Mouse (Mus musculus) limb, embryonic 15.5 days (tissue): ENCODE measurements around the gene Tnfsf12. TPM values are rescaled to one million over a fixed set of nuclear protein-coding genes. Genes with fewer than 3 reads are reported as not detected.

Source experiments
- ATAC-seq: fragments of 200-750 bp; cut with Nextera tagmentation; 2 replicates; pipeline ENCODE4 v1.8.0; 2017; ENCODE audit warnings: low read depth, moderate TSS enrichment; ENCODE audit not compliant: insufficient number of reproducible peaks, low FRiP score, low TSS enrichment
- H3K27ac ChIP-seq: fragments of 300-500 bp; sonication (generic); 2 replicates; pipeline ENCODE4 v1.5.1; 2015; ENCODE audit warnings: moderate library complexity, mild to moderate bottlenecking, inconsistent platforms
- H3K27me3 ChIP-seq: fragments of 300-500 bp; sonication (generic); 2 replicates; pipeline ENCODE4 v1.6.1; 2015; ENCODE audit warnings: inconsistent platforms
- H3K36me3 ChIP-seq: fragments of 300-500 bp; sonication (generic); 2 replicates; pipeline ENCODE4 v1.6.1; 2015; ENCODE audit warnings: inconsistent platforms
- H3K4me1 ChIP-seq: fragments of 300-500 bp; sonication (generic); 2 replicates; pipeline ENCODE4 v1.6.1; 2015; ENCODE audit warnings: inconsistent platforms
- H3K4me2 ChIP-seq: fragments of 300-500 bp; sonication (generic); 2 replicates; pipeline ENCODE4 v1.6.1; 2015; ENCODE audit warnings: mild to moderate bottlenecking, inconsistent platforms
- H3K4me3 ChIP-seq: fragments of 300-500 bp; sonication (generic); 2 replicates; pipeline ENCODE4 v1.5.1; 2015; ENCODE audit warnings: mild to moderate bottlenecking, inconsistent platforms
- H3K9ac ChIP-seq: fragments of 300-500 bp; sonication (generic); 2 replicates; pipeline ENCODE4 v1.6.1; 2015; ENCODE audit warnings: inconsistent platforms
- H3K9me3 ChIP-seq: fragments of 300-500 bp; sonication (generic); 2 replicates; pipeline ENCODE4 v1.6.1; 2016; ENCODE audit warnings: inconsistent platforms
- WGBS: fragments of 180-500 bp; shearing (Covaris S2); methylation state at CpG from one replicate; pipeline ENCODE4 v1.1.7; 2015; 5-methylcytosine and 5-hydroxymethylcytosine counted together
- microRNA counts: library from miRNA; unstranded; fragments of <30 nt; microRNA quantifications from one replicate; lab custom pipeline; 2016
- microRNA-seq: library from miRNA; unstranded; fragments of <30 nt; microRNA quantifications from one replicate; pipeline ENCODE4, GENCODE M21; 2016
- polyA plus RNA-seq: library from polyadenylated mRNA; unstranded; fragments of >200 nt; fragmentation: Nextera tagmentation; extraction: Ambion mirVana; gene quantifications from 2 replicates; pipeline ENCODE4 v1.2.1, GENCODE M21; 2015

Tnfsf12 gene
- polyA plus RNA-seq, 1 experiment from 2014 or later = 10.8 TPM

DNA sequence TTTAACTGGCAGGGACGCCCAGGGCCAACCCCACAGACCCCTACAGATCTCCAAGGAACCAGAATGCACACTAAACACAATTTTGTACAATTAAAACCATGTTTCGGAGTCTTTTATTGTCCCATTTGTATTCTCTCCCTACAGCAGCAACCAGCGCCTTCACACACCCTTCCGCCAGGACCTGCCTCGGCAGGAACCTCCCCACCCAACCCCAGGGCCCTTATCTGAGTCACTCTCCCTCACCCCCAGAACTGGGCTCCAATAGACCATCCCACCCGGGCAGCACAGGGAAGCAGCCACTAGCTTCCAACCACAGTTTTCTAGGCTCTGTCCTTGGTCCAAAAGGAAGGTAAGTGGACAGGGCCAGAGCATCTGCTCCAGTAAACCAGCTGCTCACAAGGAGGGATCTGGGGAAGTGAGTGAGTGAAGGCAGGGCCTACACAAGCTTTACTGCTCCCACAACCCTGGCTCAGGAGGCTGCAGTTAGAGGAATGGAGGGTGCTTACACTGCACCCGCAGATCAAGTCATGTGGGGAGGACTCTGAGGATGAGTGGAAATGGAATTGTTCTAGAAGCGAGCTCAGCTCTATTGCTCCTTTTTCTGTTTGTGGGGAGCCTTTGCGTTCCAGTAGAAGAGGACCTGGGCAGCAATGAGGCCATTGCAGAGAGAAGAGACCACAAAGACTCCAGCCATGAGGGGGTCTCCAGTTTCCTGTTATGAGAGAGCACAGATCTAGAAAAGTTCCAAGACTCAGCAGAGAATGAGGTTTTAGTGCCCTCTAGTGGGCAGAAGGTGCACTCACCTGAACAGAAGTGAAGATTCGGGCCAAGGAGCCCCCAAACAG is 38.8 kb downstream of the Tnfsf12 start:
- WGBS = 65% methylated on average over 10 of the region's 10 CpGs
- peaks cover 45% of the 10 kb centered on the region for H3K4me1 ChIP-seq
- peak overlapping the region; percentile 77 for H3K27ac ChIP-seq
- H3K9me3 ChIP-seq = no peaks in the 10 kb centered on the region
- no peak for ATAC-seq
- peak overlapping the region; percentile 19; the same call in 1 of the 2 replicates for H3K4me2 ChIP-seq
- H3K4me3 ChIP-seq = no peak overlapping the region
- H3K27me3 ChIP-seq = no peaks in the 10 kb centered on the region
- peaks cover 56% of the 10 kb centered on the region for H3K36me3 ChIP-seq
- no peak overlapping the region for H3K9ac ChIP-seq

DNA sequence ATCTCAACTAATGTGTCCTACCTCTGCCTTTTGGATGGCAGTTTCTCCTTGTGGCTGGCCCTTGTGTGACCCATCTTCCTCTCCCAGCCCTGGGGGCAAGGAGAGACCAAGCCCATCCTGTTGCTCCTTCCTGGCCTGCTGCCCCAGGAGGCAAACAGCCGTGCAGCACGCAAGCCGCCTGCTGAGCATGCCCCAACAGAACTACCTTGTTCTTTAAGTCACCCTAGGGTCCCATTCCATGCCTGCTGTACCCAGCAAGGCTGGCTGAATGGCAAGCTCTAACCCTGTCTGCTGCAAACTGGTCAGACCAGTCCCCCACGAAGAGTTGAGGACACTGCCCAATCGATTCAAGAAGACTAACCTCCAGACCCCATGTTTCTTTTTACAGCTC is 39.6 kb downstream of the Tnfsf12 start:
- H3K4me1 ChIP-seq = peaks cover 37% of the 10 kb centered on the region
- H3K9me3 ChIP-seq = no peaks in the 10 kb centered on the region
- H3K27me3 ChIP-seq = no peaks in the 10 kb centered on the region
- 71% methylated on average over 5 of the region's 5 CpGs for WGBS
- peak overlapping the region; percentile 19 for H3K4me2 ChIP-seq
- H3K9ac ChIP-seq = no peak overlapping the region
- H3K27ac ChIP-seq = peak overlapping the region; percentile 77
- H3K4me3 ChIP-seq = no peak overlapping the region
- peaks cover 64% of the 10 kb centered on the region for H3K36me3 ChIP-seq
- no peak for ATAC-seq

DNA sequence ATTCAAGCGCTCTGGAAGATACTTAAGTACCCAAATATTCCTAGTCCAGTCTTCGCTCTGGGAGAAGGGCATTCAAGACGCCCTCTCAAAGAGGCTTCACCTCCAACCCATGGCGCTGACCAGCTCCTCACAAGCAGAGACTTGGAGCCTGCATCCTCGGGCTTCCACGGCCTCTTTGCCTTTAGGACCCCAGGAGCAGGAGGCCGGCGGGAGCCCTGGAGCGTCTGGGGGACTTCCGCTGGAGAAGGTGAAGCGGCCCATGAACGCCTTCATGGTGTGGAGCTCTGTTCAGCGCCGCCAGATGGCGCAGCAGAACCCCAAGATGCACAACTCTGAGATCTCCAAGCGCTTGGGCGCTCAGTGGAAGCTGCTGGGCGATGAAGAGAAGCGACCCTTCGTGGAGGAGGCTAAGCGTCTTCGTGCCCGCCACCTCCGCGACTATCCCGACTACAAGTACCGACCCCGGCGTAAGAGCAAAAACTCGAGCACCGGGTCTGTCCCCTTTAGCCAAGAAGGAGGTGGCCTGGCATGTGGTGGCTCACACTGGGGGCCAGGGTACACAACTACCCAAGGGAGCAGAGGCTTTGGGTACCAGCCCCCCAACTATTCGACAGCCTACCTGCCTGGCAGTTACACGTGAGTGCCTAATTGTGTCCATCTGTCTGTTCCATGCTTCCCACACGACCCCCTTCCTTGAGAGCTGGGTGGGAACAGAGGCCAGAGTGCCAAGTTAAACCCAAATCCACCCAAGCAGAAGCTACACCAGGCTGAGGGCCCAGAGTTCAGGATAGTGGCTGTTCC is 40.2 kb downstream of the Tnfsf12 start, which contains the start of gene Sox15:
TSS of gene Sox15 (plus strand) at position 51 of the 801 bp plus-strand sequence.
- Histone ChIP-seq H3K9me3 (no peaks in the 10 kb centered on the region), H3K27ac (peak within 1 kb of the TSS; percentile 77), H3K9ac (0 out of 2 replicates have a peak within 1 kb of the TSS, but pooled peaks have one; percentile 21)

DNA sequence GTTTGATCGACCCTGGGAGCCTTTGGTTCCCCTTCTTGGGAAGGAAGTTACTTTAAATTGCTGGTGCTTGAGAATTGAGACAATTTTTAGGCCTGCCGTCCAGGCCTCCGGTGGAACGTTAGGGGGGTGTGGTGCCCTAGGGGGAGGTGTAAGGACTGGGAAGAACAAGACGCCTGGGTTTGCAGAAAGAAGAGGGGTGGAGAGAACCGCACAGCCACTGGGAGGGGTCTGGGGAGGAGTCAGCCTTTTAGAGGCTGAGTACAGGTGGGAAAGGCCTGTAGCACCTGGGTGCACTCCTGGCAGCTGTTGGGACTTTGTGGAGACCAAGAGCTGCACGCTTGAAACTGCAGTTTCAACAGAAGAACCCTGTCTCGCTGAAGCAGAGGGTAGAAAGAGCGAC is 40.9 kb downstream of the Tnfsf12 start:
- 29% methylated on average over 9 of the region's 9 CpGs for WGBS
- peak overlapping the region; percentile 77 for H3K27ac ChIP-seq
- no peak for ATAC-seq
- no peak overlapping the region for H3K9ac ChIP-seq
- H3K27me3 ChIP-seq = no peaks in the 10 kb centered on the region
- H3K36me3 ChIP-seq = peaks cover 77% of the 10 kb centered on the region
- no peak overlapping the region for H3K4me3 ChIP-seq
- H3K4me1 ChIP-seq = peaks cover 37% of the 10 kb centered on the region
- H3K4me2 ChIP-seq = no peak overlapping the region
- H3K9me3 ChIP-seq = no peaks in the 10 kb centered on the region

More for the DNA sequence above, 40.2 kb downstream of the Tnfsf12 start, which contains the start of gene Sox15:
- ATAC-seq = peak; percentile 31; the same call in 1 of the 2 replicates
- Histone ChIP-seq H3K36me3 (peaks cover 70% of the 10 kb centered on the region), H3K27me3 (no peaks in the 10 kb centered on the region), H3K4me1 (peaks cover 37% of the 10 kb centered on the region), H3K4me3 (no peak within 1 kb of the TSS), H3K4me2 (peak within 1 kb of the TSS; percentile 19)
- 19% methylated on average over 34 of the region's 34 CpGs for WGBS

DNA sequence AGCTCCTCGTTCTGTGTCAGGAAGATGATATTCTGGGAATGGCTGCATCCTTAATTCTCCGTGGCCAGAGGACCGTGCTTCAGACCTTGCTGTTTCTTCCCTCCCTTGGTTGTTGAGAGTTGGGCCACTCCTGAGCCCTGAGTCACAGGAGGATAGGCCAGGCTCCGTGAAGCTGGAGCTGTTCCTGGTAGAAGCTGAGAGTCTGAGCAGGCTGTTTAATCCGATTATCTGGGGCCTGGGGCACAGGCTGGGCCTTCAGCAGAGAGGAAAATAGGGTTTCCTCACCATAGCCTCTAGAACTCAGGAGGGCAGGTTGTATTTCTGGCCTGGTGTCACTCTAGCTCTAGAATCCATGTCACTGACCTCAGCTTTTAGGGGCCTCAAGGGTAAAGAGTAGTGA is 42.2 kb downstream of the Tnfsf12 start:
- Histone ChIP-seq H3K27ac (no peak overlapping the region), H3K4me2 (no peak overlapping the region), H3K36me3 (peaks cover 78% of the 10 kb centered on the region), H3K4me1 (peaks cover 37% of the 10 kb centered on the region), H3K4me3 (no peak overlapping the region), H3K9ac (no peak overlapping the region), H3K9me3 (no peaks in the 10 kb centered on the region), H3K27me3 (no peaks in the 10 kb centered on the region)
- 68% methylated on average over 5 of the region's 5 CpGs for WGBS
- no peak for ATAC-seq

DNA sequence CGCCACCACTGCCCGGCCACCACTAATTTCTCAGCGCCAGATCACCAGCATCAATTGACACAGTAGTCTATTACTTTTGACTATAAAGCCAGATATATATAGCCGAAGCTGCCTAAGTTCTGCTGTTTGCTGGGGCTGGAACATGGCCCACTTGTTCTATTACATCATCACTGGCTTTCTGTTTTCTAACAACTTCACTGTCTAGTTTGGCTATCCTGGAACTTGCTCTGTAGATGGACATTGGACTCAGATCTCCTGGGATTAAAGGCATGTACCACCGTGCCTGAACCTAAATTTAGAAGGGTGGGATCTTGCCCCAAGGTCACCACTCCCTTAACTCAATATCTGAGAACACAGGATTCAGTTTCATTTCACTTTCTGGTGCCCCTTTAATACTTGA is 49.8 kb downstream of the Tnfsf12 start:
- H3K4me1 ChIP-seq = no peaks in the 10 kb centered on the region
- H3K27me3 ChIP-seq = no peaks in the 10 kb centered on the region
- no peak overlapping the region for H3K4me3 ChIP-seq
- 92% methylated on average over 5 of the region's 5 CpGs for WGBS
- H3K9me3 ChIP-seq = no peaks in the 10 kb centered on the region
- ATAC-seq = no peak
- H3K36me3 ChIP-seq = peaks cover 96% of the 10 kb centered on the region
- H3K27ac ChIP-seq = no peak overlapping the region
- no peak overlapping the region for H3K9ac ChIP-seq
- H3K4me2 ChIP-seq = no peak overlapping the region

MicroRNAs encoded within 50 kb of the gene (microRNA counts, 519-probe panel; counts per million panel counts)
- microRNA mmu-miR-1934 (lab: Ali Mortazavi, UCI) = not detected

Small RNAs within 50 kb of the gene (microRNA-seq; reads per million reads assigned to microRNA genes)
- gene Mir1934 = 2.7 reads per million, percentile 6 among the genes with 10 or more reads in this experiment

Other genes with a start within 250 kb of the Tnfsf12 start
- 2.0 and 3.0 TPM in 2 replicates for gene Dnah2, start 146.7 kb downstream of the Tnfsf12 start, polyA plus RNA-seq
- gene Efnb3, start 135.6 kb downstream of the Tnfsf12 start, polyA plus RNA-seq = 27.9 and 33.2 TPM in 2 replicates
- gene Wrap53, start 115.6 kb downstream of the Tnfsf12 start, polyA plus RNA-seq = 23.6 and 24.8 TPM in 2 replicates
- gene Trp53, start 115.5 kb downstream of the Tnfsf12 start, polyA plus RNA-seq = 132 and 134 TPM in 2 replicates
- 8.2 and 10.5 TPM in 2 replicates for gene Atp1b2, start 89.9 kb downstream of the Tnfsf12 start, polyA plus RNA-seq
- gene Shbg, start 77.9 kb downstream of the Tnfsf12 start, polyA plus RNA-seq = not detected in 2 replicates
- gene Sat2, start 73.8 kb downstream of the Tnfsf12 start, polyA plus RNA-seq = 15.7 and 16.2 TPM in 2 replicates
- gene Fxr2, start 62.9 kb downstream of the Tnfsf12 start, polyA plus RNA-seq = 26.8 and 27.1 TPM in 2 replicates
- gene Sox15, start 40.5 kb downstream of the Tnfsf12 start, polyA plus RNA-seq = 3.2 and 4.8 TPM in 2 replicates
- 58.9 and 63.9 TPM in 2 replicates for gene Mpdu1, start 33.2 kb downstream of the Tnfsf12 start, polyA plus RNA-seq
- 18.2 and 24.1 TPM in 2 replicates for gene Cd68, start 29.7 kb downstream of the Tnfsf12 start, polyA plus RNA-seq
- 443 and 469 TPM in 2 replicates for gene Eif4a1, start 23.4 kb downstream of the Tnfsf12 start, polyA plus RNA-seq
- gene Senp3, start 13.8 kb downstream of the Tnfsf12 start, polyA plus RNA-seq = 87.5 and 87.9 TPM in 2 replicates
- 0.73 and 0.87 TPM in 2 replicates for gene Tnfsf13, start 10.1 kb downstream of the Tnfsf12 start, polyA plus RNA-seq
- gene Tnfsfm13, start 249 bp upstream of the Tnfsf12 start, polyA plus RNA-seq = 4.8 and 5.7 TPM in 2 replicates
- gene Polr2a, start 62.8 kb upstream of the Tnfsf12 start, polyA plus RNA-seq = 20.0 and 20.9 TPM in 2 replicates
- gene Slc35g3, start 66.1 kb upstream of the Tnfsf12 start, polyA plus RNA-seq = 0.09 and 0.15 TPM in 2 replicates
- gene Zbtb4, start 70.1 kb upstream of the Tnfsf12 start, polyA plus RNA-seq = 5.1 and 5.4 TPM in 2 replicates
- gene Chrnb1, start 100.1 kb upstream of the Tnfsf12 start, polyA plus RNA-seq = 18.6 and 30.0 TPM in 2 replicates
- gene Fgf11, start 106.0 kb upstream of the Tnfsf12 start, polyA plus RNA-seq = 3.4 and 3.9 TPM in 2 replicates
- 8.1 and 8.9 TPM in 2 replicates for gene Tmem102, start 109.8 kb upstream of the Tnfsf12 start, polyA plus RNA-seq
- gene Gm39566, start 119.4 kb upstream of the Tnfsf12 start, polyA plus RNA-seq = not detected in 2 replicates
- gene Spem2, start 122.6 kb upstream of the Tnfsf12 start, polyA plus RNA-seq = not detected in 2 replicates
- gene Spem1, start 126.3 kb upstream of the Tnfsf12 start, polyA plus RNA-seq = 0.28 TPM in 1 of 2 replicates, not detected in the other
- 7.6 and 8.7 TPM in 2 replicates for gene Nlgn2, start 141.9 kb upstream of the Tnfsf12 start, polyA plus RNA-seq
- gene Tmem256, start 142.7 kb upstream of the Tnfsf12 start, polyA plus RNA-seq = 325 and 365 TPM in 2 replicates
- gene Plscr3, start 150.5 kb upstream of the Tnfsf12 start, polyA plus RNA-seq = 132 and 134 TPM in 2 replicates
- gene Tnk1, start 162.9 kb upstream of the Tnfsf12 start, polyA plus RNA-seq = 4.1 and 5.0 TPM in 2 replicates
- 0.31 and 0.73 TPM in 2 replicates for gene Tmem95, start 182.2 kb upstream of the Tnfsf12 start, polyA plus RNA-seq
- gene Kctd11, start 185.6 kb upstream of the Tnfsf12 start, polyA plus RNA-seq = 20.5 TPM in 2 replicates
- 2.7 and 3.1 TPM in 2 replicates for gene Acap1, start 199.7 kb upstream of the Tnfsf12 start, polyA plus RNA-seq
- 7.6 and 8.4 TPM in 2 replicates for gene 2810408A11Rik, start 205.1 kb upstream of the Tnfsf12 start, polyA plus RNA-seq
- 7.1 and 7.3 TPM in 2 replicates for gene Neurl4, start 205.2 kb upstream of the Tnfsf12 start, polyA plus RNA-seq
- gene Gps2, start 218.0 kb upstream of the Tnfsf12 start, polyA plus RNA-seq = 71.5 and 77.1 TPM in 2 replicates
- 1,601 and 1,681 TPM in 2 replicates for gene Eif5a, start 226.1 kb upstream of the Tnfsf12 start, polyA plus RNA-seq
- 3.6 and 4.6 TPM in 2 replicates for gene Ybx2, start 239.9 kb upstream of the Tnfsf12 start, polyA plus RNA-seq